Mouse (Mus musculus) C2C12 (cell line): Measurements from ENCODE around the gene Eddm3b.

Source experiments
- CEBPB ChIP-seq: IDR thresholded peaks from one replicate; pipeline ENCODE4 v1.6.1; 2011; ENCODE audit warnings: low read depth, mild to moderate bottlenecking, control low read depth, moderate library complexity
- CTCF ChIP-seq: IDR thresholded peaks from one replicate; pipeline ENCODE4 v1.5.1; 2011; ENCODE audit not compliant: control insufficient read depth, insufficient read depth, insufficient read length

DNA sequence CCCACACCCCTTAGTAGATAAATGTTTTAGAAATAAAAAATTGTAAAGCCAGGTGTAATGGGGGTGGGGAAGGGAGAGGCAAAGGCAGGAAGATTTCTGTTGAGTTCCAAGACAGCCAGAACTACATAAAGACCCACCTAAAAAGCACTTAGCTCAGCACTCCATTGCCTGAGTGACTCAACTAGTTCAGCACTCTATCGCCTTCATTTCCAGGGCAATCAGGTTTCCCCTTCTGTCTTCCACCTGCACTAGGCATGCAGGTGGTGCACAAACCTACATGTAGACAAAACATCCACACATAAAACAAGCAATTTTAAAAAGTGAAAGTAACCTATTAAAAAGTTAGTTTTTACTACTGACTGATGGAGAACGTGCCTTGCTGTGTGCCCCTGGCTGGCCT lies 29.1 kb upstream of the Eddm3b start:
- TF ChIP-seq CTCF: no peak
- TF ChIP-seq CEBPB: no peak
